Mouse (Mus musculus): ENCODE results near the gene Actr3b. TPM values are rescaled to one million over a fixed set of nuclear protein-coding genes. Genes with fewer than 3 reads are reported as not detected.

Gene Actr3b
- polyA plus RNA-seq, 1 experiment from 2014 or later = 0.50 TPM

DNA sequence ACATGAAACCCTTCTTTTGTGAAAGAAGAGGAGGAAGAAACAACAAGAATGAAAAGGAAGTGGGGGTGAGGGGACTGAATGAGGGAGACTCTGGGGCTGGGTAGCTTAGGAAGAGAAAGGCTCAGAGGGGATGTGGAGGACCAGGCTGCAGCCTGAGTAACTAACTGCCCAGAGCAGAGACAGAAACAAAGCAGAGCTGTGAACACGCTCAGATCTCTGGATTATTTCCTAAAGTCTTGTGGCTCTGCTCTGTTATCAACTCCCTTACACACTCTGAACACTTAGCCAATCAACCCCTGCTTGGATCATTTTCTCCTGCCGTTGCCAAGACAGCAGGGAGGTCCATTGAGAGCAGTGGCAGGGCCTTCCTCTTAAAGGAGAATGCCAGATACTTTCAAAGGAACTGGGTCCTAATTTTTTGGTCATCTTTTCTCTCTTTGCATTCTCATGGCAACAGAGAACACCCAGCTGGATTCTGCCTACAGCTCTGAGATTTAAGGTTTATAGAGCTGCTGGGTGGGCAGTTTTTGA, 5.5 kb upstream of the Actr3b start:
- no peaks in the 10 kb centered on the region for H3K36me3 ChIP-seq (ENCODE audit: inconsistent target)
- no peaks in the 10 kb centered on the region for H3K79me2 ChIP-seq (ENCODE audit: inconsistent target)
- WGBS (ENCODE audit: missing documents) = 25% methylated on average over 2 of the region's 2 CpGs
- H3K4me3 ChIP-seq (ENCODE audit: inconsistent target) = no peak overlapping the region
- no peak overlapping the region for H3K27ac ChIP-seq

DNA sequence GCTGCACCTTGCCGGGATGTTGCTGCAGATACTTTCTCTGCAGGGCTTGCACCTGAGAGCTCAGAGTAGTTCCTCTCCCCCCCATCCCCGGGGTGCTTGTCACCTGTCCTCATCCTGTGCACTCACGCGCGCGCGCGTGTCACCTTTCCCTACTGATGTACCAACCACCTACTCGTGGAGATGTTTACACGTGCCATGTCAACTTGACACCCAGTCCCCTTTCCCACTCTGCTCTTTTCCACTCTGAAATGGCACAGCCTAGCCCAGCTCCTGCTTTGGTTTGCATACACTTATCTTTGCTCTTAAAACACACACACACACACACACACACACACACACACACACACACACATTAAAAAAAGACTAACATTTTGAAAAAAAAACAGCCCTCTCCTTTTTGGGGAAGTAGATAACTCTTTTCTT, 624 bp downstream of the Actr3b start:
- peak overlapping the region; percentile 3; the same call in 1 of the 2 replicates for H3K4me3 ChIP-seq (ENCODE audit: inconsistent target)
- H3K79me2 ChIP-seq (ENCODE audit: inconsistent target) = no peaks in the 10 kb centered on the region
- no peaks in the 10 kb centered on the region for H3K36me3 ChIP-seq (ENCODE audit: inconsistent target)
- no peak overlapping the region for H3K27ac ChIP-seq
- WGBS (ENCODE audit: missing documents) = 8% methylated on average over 10 of the region's 10 CpGs

DNA sequence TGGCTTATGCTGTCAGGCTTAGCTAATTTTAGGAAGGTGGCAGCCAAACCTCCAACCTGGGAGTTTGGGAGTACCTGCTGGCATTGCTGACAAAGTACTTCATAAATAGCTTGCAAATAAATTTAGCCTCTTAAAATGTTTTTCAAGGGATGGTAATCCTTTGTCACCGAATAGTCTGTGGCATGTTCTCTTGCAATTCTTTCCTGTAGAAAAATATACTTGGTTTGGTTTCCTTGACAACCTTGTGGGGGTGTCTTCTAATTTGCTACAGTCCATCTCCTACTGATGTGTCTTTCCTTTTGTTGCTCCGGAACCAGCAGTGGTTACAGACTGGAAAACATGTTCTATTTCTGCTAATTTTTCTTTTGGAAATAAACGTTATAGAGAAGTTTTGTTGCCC, 1.1 kb downstream of the Actr3b start:
- Histone ChIP-seq H3K4me3 (ENCODE audit: inconsistent target) (no peak overlapping the region), H3K79me2 (ENCODE audit: inconsistent target) (no peaks in the 10 kb centered on the region), H3K27ac (no peak overlapping the region), H3K36me3 (ENCODE audit: inconsistent target) (no peaks in the 10 kb centered on the region)
- 68% methylated on average over 3 of the region's 3 CpGs for WGBS (ENCODE audit: missing documents)

DNA sequence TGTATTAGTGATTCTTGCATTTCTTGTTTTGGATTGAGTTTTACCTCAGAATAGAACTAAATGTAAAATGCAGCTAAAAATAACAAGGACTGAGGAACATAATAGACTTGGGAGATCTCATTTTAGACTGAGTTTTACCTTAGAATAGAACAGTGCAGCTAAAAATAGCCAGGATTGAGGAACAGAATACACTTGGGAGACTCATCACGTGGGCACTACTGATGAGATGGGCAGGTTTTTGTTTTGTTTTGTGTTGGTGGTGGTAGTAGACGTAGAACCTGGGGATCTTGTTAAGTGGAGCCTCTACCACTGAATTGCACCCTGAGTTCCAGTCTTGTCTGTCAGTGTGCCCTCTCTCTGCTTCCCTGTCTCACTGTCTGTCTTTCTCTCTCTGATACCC, 2.1 kb downstream of the Actr3b start:
- Histone ChIP-seq H3K79me2 (ENCODE audit: inconsistent target) (no peaks in the 10 kb centered on the region), H3K27ac (no peak overlapping the region), H3K4me3 (ENCODE audit: inconsistent target) (no peak overlapping the region), H3K36me3 (ENCODE audit: inconsistent target) (no peaks in the 10 kb centered on the region)
- 37% methylated on average over 2 of the region's 2 CpGs for WGBS (ENCODE audit: missing documents)

DNA sequence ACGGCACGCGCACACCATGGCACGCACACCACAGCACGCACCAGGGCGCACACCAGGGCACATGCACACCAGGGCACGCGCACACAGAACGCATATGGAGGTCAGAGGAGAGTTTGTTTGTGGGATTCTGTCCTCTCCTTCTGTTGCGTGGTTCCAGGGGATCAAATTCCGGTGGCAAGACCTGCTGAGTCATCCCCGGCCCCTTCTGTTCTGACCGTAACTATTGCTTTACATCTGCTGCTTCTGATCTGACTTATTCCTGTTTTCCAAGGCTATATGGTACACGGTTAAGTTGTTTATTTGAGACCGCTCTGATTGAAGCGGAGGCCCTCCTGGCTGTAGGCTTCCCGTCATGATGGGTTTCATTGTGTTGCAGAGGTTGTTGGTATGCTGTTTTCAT, 9.2 kb downstream of the Actr3b start:
- Histone ChIP-seq H3K79me2 (ENCODE audit: inconsistent target) (no peaks in the 10 kb centered on the region), H3K27ac (no peak overlapping the region), H3K36me3 (ENCODE audit: inconsistent target) (no peaks in the 10 kb centered on the region), H3K4me3 (ENCODE audit: inconsistent target) (no peak overlapping the region)
- 61% methylated on average over 12 of the region's 17 CpGs for WGBS (ENCODE audit: missing documents)

DNA sequence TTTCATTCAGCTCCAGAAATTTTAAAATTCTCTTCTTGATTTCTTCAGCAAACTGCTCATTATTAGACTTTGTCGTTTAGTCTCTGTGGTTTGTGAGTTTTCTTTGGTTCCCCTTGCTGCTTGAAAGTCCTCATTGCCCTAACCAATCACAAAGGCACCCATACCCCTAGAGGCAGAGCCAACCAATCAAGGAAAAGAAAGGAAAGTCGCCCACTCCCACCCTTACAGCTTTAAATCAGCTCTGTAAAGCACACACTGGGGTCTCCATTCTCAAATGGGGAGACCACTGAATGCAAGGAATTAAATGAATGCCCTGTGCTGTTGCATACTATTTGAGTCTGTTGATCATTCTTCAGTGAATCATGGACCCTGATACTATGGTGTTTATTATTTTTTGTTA, 9.6 kb downstream of the Actr3b start:
- 47% methylated on average over 2 of the region's 2 CpGs for WGBS (ENCODE audit: missing documents)
- H3K79me2 ChIP-seq (ENCODE audit: inconsistent target) = no peaks in the 10 kb centered on the region
- H3K4me3 ChIP-seq (ENCODE audit: inconsistent target) = no peak overlapping the region

DNA sequence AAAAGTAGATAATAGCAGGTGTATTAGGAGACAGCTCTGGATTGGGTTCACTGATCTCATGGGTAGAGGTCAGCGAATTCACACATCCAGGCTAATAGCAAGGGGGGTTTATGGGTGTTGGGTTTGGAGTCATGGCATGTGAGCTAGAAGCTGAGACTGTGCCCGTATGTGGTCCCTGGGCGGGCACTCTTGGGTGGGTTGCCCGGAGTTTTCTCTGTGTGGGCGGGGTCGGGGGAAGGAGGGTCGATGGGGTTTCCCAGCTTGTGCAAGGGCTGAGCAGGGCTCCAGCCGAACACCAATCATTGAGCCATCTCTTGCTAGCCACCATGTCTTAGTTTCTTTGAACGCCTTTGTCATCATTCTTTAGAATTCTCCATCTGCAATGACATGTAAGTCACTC, 12.7 kb downstream of the Actr3b start:
- Histone ChIP-seq H3K36me3 (ENCODE audit: inconsistent target) (no peaks in the 10 kb centered on the region), H3K4me3 (ENCODE audit: inconsistent target) (no peak overlapping the region), H3K27ac (no peak overlapping the region), H3K79me2 (ENCODE audit: inconsistent target) (no peaks in the 10 kb centered on the region)
- 93% methylated on average over 9 of the region's 9 CpGs for WGBS (ENCODE audit: missing documents)

More for the DNA sequence above, 9.6 kb downstream of the Actr3b start:
- Histone ChIP-seq H3K27ac (no peak overlapping the region), H3K36me3 (ENCODE audit: inconsistent target) (no peaks in the 10 kb centered on the region)

DNA sequence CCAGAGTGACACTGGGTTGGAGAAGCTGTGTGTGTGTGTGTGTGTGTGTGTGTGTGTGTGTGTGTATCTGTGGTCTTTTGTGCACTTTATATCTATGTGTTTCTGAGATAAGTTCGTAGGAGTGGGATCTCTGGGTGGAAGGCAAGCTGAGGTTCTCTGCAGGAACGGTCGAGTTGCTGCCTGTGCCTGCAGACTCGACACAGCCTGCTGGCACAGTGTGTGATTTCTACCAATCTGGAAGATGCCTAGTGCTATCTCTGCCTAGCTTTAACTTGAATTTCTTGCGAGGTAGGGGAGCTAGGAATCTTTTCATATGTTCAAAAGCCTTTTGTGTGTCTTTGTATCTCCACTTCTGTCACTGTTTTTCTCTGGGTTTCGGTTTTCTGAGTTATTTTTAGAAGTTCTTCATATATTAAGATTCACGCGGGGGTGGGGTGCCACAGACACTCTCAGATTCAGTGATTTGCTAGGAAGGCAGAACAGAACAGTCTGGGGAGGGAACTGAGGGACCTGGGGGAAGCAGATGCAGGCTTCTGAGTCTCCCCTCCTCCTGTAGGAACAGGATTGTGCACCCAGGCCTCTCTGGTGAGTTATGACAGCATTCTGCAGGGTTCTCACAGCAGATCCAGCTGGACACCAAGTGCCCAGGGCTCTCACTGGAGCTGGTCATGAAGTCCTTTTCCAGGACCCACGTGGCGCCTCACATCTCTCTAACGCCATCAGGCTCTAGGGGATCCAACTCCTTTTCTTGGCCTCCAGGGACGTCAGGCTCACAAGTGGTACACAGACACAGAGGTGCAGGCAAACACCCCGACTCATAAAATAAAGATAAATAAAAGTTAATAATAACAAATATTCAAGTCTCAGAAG, 14.4 kb downstream of the Actr3b start:
- 66% methylated on average over 13 of the region's 13 CpGs for WGBS (ENCODE audit: missing documents)
- H3K4me3 ChIP-seq (ENCODE audit: inconsistent target) = no peak overlapping the region
- H3K27ac ChIP-seq = no peak overlapping the region
- no peaks in the 10 kb centered on the region for H3K79me2 ChIP-seq (ENCODE audit: inconsistent target)
- no peaks in the 10 kb centered on the region for H3K36me3 ChIP-seq (ENCODE audit: inconsistent target)

DNA sequence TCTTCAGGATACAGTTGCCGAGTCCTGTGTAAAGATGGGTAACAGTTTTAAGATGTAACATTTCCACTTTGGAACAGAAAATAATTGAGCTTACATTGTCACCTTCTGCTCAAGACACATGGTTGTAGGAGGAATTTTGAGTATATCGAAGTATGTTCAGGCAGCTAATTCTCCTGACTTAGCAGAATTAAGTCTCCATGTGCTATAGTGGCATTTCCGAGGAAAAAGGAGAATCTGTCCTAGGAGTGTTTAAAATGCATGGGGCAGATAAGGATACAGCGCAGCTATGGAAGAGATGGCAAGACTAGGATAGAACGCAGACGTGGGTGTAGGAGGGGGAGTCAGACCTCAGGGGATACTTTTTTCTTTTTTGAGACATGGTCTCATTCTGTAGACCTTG, 31.8 kb downstream of the Actr3b start:
- no peak overlapping the region for H3K27ac ChIP-seq
- H3K4me3 ChIP-seq (ENCODE audit: inconsistent target) = no peak overlapping the region
- WGBS (ENCODE audit: missing documents) = 95% methylated on average over 6 of the region's 6 CpGs
- H3K36me3 ChIP-seq (ENCODE audit: inconsistent target) = no peaks in the 10 kb centered on the region
- no peaks in the 10 kb centered on the region for H3K79me2 ChIP-seq (ENCODE audit: inconsistent target)

DNA sequence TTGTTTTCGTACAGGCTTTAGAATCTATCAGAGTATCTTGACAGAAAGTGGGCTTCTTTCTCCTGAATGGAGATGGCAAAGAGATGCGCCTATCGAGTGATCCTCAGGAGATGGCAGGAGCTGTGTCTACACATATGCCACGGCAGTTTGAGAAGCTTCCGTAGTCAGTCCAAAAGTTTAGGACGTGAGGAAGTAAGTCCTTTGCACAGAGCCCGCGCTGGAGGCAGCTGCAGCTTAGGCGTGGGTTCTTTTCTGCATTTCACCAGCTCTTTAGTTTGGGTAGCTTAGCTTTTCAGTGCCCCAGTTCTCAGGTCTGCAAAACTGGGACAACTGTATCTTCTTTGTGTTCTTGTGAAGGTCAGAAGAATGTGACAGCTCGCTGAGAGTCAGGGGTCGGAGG, 38.0 kb downstream of the Actr3b start:
- no peak overlapping the region for H3K27ac ChIP-seq
- H3K36me3 ChIP-seq (ENCODE audit: inconsistent target) = no peaks in the 10 kb centered on the region
- no peaks in the 10 kb centered on the region for H3K79me2 ChIP-seq (ENCODE audit: inconsistent target)
- WGBS (ENCODE audit: missing documents) = 88% methylated on average over 11 of the region's 11 CpGs
- H3K4me3 ChIP-seq (ENCODE audit: inconsistent target) = no peak overlapping the region

DNA sequence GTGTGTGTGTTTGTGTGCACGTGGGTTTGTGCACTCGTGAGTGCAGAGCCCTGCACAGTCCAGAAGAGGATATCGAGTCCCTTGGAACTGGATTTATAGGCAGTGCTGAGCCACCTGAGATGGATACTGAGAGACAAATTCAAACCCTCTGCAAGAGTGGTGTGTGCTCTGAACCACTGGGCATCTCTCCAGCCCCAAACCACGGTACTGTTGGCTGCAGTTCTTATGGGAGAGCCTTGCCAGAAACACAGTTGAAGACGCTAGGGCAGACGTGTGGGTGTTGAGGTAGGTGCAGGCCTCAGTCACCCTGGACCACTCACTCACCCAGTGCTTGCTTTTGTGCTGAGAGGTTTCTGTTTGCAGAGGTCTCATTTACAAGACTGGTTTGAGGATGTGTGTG, 41.1 kb downstream of the Actr3b start:
- H3K27ac ChIP-seq = no peak overlapping the region
- H3K4me3 ChIP-seq (ENCODE audit: inconsistent target) = no peak overlapping the region
- WGBS (ENCODE audit: missing documents) = 51% methylated on average over 6 of the region's 6 CpGs
- no peaks in the 10 kb centered on the region for H3K36me3 ChIP-seq (ENCODE audit: inconsistent target)
- H3K79me2 ChIP-seq (ENCODE audit: inconsistent target) = no peaks in the 10 kb centered on the region

DNA sequence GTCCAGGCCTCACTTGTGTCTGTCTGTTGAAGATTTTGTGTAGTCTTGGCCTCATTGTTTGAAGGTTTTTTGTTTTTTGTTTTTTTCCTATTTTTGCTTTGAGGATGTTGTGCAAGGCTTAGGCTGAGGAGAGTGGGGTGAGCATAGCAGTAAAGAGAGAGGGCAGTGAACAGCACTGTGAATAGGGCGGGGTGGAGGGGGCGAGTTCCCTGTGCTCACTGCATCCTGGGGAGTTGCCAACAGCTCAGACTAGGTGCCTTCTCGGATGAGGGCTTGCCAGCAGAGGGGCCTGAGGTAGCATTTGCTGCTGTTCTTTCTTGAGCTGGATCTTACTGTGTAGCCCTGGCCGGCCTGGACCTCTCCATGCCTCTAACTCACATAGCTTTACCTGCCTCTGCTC, 41.9 kb downstream of the Actr3b start:
- Histone ChIP-seq H3K4me3 (ENCODE audit: inconsistent target) (no peak overlapping the region), H3K27ac (no peak overlapping the region), H3K36me3 (ENCODE audit: inconsistent target) (no peaks in the 10 kb centered on the region), H3K79me2 (ENCODE audit: inconsistent target) (no peaks in the 10 kb centered on the region)
- 85% methylated on average over 4 of the region's 4 CpGs for WGBS (ENCODE audit: missing documents)

DNA sequence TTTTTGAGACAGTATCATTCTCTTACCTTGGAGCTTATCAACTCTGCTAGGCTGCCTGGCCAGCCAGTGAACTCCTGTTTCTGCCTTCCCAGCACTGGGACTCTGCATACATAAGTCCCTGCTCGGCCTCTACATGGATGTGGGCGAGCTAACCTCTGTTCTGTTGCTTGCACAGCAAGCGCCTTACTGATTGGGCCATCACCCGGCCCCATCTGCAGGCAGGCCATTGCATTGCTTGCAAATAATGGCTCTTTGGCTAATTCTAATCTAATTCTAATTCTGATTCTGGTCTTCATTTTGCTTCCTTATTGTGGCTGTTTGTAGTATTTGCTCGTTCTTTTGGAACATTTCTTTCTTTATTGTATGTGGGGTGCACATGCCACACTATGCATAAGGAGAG, 44.8 kb downstream of the Actr3b start:
- WGBS (ENCODE audit: missing documents) = 88% methylated on average over 5 of the region's 5 CpGs
- Histone ChIP-seq H3K79me2 (ENCODE audit: inconsistent target) (no peaks in the 10 kb centered on the region), H3K36me3 (ENCODE audit: inconsistent target) (no peaks in the 10 kb centered on the region), H3K27ac (no peak overlapping the region), H3K4me3 (ENCODE audit: inconsistent target) (no peak overlapping the region)

DNA sequence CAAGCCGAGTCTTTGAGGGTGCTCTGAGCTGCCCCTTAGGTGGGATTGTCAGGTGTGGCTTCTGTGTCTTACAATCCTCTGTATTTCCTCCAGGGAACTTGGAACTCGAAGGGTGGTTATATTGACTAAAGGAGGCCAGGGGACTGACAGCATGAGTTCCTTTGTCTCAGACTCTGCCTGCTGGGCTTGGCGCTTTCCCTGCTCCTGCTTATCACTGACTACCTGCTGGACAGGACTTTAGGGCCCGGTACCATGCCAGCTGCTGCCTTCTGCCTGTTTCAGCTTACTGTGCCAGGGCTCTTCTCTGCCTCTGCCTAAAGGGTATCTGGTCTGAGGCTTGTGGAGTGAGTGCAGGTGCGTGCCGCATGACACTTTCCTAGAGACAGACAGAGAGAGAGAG, 53.1 kb downstream of the Actr3b start:
- Histone ChIP-seq H3K36me3 (ENCODE audit: inconsistent target) (no peaks in the 10 kb centered on the region), H3K79me2 (ENCODE audit: inconsistent target) (no peaks in the 10 kb centered on the region), H3K27ac (no peak overlapping the region), H3K4me3 (ENCODE audit: inconsistent target) (no peak overlapping the region)
- 80% methylated on average over 4 of the region's 6 CpGs for WGBS (ENCODE audit: missing documents)

DNA sequence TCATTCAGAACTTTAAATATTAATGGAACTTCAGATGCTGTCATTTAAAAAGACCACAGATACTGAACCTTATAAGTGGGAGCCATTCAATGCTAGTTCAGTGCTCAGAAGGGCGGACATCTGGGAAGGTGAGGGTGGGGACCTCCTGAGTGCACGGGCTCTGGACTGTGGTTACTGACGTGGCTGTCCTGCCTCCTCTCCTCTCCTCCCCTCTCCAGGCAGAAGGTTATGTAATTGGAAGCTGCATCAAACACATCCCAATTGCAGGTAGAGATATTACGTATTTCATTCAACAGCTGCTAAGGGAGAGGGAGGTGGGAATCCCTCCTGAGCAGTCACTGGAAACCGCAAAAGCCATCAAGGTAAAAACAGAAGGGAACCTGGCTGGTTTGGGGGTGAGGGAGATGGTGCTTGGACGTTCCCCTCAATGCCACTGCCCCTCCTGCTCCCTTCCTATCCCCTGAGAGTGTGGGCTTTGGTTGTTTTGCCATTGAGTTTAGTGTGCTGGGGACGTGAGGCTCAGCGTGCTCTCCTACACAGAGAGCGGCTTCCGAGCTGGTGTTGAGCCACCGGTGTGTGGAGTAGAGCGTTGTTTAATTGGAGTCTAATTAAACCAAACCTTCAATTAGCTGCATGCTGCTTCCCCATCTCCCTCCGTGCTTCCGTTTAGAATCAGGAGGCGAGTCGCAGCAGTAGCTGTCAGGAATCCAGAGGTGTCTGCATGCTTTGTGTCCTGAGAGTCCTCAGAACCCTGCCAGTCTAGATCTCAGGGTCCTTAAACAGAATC, 69.7 kb downstream of the Actr3b start:
- Histone ChIP-seq H3K27ac (no peak overlapping the region), H3K4me3 (ENCODE audit: inconsistent target) (no peak overlapping the region), H3K79me2 (ENCODE audit: inconsistent target) (no peaks in the 10 kb centered on the region), H3K36me3 (ENCODE audit: inconsistent target) (no peaks in the 10 kb centered on the region)
- WGBS (ENCODE audit: missing documents) = 89% methylated on average over 16 of the region's 16 CpGs
